Mouse (Mus musculus) gastrocnemius, postnatal 36 days (tissue): Measurements from ENCODE around the gene Cfap161. TPM values are rescaled to one million over a fixed set of nuclear protein-coding genes. Genes with fewer than 3 reads are reported as not detected.

Source experiments
- DNase-seq, 2 experiments: peaks; one replicate each; pipeline ENCODE4 v3.0.0; 2022
- intact Hi-C: fragments of 180-260 bp; cut with DNase I; formaldehyde crosslinking; loops from one replicate; pipeline ENCODE4 v1.15.1; 2025
- total RNA-seq, 2 experiments: library from RNA; stranded (reverse); gene quantifications; 2 replicates each; pipeline ENCODE4 v1.2.3; 2021

Gene Cfap161
- total RNA-seq, 2 experiments from 2014 or later = not detected

DNA sequence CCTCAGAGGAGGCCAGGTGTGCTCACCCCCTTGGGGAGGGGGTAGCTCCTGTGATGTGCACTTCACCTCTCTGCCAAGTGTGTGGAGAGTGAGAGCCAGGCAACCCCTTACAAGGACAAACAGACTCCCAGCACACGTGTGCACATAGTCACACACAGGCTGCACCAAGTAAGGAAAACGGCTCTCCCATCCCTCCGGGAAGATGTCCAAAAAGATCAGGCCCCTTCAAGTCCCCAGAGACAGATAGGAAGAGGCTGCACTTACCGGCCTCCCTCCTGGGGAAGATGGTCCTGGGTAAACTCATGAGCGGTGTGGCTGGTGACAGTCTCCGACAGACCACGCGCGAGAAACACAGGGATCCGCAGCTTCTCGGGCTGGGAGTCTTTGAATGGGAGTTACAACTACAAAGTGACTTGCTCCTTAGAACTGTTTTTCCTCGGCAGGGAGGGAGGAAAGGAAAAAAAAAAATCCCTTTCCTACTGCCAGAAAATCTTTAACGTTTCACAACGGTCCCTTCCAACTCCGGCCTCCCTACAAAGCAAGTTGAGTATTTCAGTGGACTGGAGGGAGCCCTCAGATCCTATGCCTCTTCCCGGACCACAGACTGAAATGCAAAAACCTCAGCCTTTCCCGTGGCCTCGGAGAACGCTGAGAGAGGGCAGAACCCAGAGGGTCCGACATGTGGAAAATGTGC, 49.1 kb downstream of the Cfap161 start, which contains the start of gene Il16:
TSS of gene Il16 (minus strand) at position 314 of the 694 bp plus-strand sequence.
- DNase-seq = no peak
- intact Hi-C loops = no loop called here

DNA sequence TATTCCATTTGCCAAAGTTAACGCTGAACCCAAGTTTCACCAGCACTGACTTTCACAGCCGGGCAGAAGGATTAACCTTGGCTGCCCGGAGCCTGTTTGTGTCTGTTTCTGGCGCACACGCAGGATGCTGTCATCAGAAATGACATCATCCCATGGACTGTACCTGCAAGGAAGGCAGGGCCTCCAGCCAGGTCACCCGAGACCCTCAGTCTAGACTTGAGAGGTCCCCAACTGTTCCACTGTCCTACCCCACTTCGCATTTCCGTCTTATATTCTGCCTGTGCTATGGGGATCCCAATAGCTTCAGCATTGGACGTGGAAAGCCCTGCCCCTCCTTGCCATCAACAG, 49.6 kb downstream of the Cfap161 start:
- DNase-seq = no peak
- intact Hi-C loops = no loop called here

DNA sequence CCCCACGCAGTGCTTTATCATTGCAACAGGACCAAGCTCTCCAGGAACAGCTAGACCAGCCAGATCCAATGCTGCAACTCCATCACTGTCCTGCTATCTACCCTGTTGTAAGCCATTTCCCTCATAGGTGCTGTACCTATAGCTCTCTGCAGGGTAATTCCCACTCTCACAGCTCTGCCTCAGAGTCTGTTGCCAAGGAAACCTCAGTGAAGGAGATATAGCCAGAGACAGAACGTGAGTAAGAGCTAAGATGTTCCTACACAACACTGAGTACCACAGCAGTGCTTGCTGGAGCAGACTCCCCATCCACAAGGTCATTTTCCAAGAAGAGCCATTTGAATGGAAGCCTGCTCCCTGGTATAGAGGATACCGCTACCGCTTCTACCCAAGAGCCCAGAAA, 50.4 kb downstream of the Cfap161 start:
- DNase-seq = no peak
- intact Hi-C loops = no loop called here

DNA sequence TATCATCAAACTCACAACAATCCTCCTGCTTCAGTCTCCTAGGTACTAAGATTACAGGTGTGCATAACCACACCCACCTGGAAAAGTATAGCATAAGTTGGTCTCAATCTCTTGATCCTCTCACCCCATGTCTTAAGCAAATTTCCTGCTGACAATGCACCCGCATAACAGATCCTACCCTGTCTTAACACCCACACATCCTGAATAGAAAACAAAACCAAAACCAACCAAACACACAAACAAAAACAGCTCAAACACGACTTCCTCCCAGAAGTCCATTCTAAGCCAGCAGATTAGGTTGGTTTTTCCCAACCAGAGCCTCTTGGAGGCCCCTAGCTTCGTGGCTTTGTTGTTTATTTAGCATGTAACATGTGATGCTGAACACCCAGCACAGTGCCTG, 52.0 kb downstream of the Cfap161 start:
- no peak for DNase-seq
- intact Hi-C loops = no loop called here

DNA sequence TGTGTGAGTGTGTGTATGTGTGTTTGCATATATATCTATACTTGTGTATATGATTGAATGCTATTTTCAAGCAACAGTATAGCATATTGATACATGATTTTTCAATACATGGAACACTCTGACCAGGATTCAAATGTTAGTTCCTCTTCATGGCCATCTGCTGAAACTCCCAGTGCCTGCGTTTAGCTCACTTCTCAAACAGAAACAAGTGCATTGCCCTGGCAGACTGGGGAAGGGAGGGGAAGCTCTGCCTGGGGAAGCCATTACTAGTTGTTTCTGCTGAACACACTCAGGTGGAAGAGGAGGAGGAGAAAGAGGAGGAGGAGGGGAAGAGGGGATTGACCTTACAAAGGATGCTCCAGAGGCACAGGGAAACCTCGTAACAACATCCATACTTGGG, 52.7 kb downstream of the Cfap161 start:
- DNase-seq = no peak
- intact Hi-C loops = no loop called here

DNA sequence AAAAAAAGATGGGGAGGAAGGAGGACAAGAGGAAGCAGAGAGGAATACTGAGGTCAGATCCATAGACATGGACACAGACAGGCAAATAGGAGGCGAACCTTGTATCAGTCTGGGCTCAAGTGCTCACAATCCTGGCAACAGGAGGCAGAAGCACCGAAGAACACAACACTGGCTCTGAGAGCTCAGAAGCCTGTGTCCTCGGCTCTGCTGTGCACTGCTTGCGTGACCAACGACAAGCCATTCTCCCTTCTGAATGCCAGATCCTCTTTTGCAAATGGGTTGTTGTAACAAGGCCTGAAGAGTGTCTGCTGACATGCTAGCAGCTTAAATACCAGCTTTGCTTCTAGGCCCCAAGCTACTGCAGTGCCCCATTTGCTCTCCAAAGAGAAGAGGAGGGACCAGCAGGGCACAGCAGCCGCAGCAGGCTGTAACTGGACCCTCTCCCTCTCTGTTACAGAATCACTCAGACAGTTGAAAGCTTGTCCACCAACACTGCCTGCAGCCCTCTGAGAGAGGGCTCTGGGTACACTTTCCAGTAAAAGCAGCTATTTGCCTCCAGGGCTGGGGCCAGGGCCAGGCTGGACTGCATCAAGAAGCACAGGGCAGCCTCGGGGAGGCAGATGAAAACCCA, 54.9 kb downstream of the Cfap161 start:
- intact Hi-C loops = no loop called here
- DNase-seq = no peak

DNA sequence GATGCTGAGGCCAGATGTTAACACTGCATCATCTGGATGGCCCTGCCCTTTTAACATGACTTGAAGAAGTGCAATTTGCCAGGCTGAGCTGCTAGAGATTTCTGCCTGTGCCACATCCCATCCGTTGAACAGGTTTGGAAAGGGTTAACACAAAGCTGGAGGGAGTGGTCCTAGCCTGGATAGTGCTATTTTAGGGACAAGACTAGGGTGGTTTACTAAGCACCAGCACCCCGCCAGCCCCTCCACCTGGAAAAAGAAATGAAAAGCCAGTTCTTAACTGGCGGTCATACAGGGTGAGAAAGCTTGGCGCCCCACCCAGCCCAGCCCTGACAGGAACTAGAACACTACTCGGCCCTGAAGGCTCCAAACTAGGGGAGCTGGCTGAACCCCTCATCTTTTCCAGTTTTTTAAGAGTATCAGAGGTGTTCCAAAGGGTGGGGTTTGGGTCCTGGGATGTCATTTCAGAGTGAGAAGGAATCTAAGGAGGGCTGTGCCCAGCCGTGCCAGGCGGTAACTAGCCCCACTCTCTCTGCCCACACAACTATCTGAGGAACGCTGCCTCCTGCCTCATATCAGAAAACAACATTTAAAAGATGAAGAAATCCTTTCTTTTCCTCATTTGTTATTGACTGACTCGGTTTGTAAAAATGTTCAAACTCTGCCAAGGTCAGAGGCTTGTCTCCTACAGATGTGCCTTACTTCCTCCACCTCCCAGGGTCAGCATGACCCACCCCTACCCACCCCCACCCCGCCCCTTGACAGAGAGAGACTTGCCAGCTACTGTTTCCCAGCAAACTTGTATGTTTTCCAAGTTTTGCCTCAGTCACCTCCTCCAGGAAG, 55.8 kb downstream of the Cfap161 start:
- intact Hi-C loops = no loop called here
- DNase-seq = no peak

DNA sequence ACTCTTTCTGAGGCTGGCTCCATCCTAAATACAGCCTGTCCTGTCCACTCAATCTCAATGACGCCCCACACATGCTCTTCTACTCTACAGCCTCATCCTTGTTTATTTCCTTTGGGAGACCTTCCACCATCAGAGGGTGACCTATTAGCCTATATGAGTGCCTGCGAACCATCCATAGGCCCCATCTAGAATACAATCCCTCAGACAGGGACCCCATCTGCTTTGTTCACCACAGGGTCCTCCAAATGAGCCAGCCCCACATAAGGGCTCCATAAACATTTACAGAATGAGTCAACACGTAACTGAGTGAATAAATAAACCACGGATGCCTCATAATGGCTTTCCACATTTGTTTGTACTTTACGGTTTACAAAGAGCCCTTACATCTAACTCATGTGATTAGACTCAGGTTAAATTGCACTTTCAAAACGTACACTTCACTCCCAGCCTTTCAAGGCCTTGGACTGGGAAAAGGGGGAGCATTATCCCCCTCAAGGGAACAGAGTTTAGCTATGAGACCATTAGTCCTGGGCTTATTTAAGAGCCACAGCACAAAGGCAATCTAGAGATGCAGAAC, 56.7 kb downstream of the Cfap161 start:
- intact Hi-C loops = no loop called here
- DNase-seq = no peak

DNA sequence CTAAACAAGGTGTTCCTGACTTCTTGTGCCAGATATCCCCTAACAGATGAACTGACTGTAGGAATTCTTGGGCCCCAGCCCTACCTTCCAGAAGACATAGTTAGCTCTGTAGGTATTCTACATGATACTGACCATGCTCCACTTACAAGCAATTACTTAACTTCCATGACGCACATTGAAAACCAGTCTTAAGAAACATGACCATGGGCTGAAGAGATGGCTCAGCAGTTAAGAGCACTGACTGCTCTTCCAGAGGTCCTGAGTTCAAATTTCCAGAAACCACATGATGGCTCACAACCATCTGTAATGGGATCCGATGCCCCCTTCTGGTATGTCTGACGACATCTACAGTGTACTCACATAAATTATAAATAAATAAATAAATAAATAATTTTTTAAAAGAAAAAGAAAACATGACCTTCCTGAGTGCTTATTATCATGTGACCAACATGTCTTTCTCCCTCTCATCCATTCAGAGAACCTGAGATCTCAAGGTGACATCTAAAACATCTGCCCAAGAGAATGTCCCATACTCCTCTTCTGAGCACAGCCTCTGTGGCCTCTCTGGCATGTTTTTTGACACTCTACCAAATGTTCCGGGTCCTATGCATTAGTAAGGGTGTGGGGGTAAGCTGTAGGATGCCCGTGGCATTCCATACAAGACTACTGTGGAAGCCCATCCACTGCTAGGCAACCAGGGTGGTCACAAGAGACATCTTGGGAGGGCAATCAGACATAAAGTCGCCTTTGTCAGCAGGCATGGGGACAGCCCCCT, 58.2 kb downstream of the Cfap161 start:
- intact Hi-C loops = no loop called here
- no peak for DNase-seq

DNA sequence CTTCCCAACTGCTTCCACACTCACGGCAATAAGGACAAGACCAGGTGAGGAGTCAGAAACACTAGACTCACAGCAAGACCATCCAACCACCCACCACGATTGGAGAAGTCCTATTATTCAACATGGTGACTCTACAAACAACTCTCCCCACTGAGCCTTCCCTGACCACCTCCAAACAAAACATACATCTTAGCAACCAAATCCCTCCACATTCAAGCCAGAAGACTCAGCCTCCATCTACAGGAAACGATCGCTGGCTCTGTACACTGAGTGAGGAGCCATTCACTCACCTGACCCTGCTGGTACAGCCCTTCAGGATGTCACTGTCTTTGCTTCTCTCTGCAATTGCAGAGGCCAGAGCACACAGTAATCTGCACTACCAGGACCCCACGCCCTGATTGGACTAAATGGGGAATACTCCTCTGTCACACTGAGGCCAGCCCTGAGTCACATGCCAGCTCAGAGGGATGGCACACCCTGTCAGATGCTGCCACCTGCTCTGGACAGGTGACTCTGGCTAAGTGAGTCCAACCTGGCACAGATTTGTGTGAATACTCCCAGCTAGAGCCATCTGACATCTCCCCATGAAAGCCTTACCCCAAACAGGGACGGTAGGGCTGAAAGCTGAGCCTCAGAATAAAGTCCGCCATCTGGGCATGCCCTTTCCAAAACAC, 59.4 kb downstream of the Cfap161 start:
- intact Hi-C loops = no loop called here
- DNase-seq = no peak

DNA sequence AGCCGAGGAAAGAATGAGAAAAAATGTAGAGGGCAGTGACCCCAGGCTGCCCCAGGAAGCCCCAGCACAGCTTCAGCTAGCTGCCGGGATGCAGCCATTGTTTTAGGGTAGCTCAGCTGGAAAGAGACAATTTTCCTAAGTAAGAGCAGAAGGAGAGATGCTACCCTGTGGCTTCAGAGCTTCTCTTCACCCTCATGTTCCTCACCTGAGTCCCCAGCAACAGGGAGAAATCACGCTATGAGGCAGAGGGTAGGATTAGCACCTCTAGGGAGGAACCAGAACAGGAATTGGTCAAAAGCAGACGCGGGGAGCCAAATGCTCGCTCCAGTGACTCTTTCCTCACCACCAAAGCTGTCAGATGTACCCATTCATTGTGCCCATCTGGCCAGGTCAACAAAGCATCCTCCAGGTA, 60.0 kb downstream of the Cfap161 start:
- intact Hi-C loops = no loop called here
- DNase-seq = no peak

DNA sequence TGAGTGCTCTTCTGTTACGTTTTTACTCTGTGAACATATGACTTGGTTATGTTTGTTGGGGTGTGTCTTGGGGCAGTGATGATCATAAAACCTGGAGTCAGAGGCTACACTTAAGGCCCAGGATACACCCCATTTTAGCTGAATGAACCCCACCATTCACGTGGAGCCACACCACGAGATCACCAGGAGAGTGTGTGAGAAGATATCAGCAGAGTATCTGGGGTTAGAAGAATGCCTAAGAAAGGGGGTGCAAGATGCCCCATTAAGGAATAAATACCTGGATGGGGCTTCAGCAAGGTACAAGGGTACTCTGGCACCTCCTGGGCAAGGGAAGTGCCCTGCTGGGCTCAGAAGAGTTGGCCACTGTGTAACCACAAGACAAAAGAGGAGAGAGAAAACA, 60.4 kb downstream of the Cfap161 start:
- no peak for DNase-seq
- intact Hi-C loops = no loop called here

DNA sequence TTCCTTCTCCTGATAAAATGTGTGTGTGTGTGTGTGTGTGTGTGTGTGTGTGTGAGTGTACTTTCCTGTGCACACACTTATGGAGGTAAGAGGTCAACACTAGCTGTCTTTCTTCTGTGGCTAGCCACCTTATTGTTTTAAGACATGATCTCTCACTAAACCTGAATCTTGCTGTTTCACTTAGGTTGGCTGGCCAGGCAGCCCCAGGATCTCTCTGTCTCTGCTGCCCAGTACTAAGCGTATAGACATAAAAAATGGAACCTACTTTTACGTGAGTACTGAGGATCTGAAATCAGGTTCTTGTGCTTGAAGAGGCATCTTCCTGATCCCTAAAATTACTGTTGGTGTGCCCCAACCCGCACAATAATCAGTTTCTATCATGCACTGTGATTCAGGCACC, 61.9 kb downstream of the Cfap161 start:
- intact Hi-C loops = no loop called here
- DNase-seq = no peak

DNA sequence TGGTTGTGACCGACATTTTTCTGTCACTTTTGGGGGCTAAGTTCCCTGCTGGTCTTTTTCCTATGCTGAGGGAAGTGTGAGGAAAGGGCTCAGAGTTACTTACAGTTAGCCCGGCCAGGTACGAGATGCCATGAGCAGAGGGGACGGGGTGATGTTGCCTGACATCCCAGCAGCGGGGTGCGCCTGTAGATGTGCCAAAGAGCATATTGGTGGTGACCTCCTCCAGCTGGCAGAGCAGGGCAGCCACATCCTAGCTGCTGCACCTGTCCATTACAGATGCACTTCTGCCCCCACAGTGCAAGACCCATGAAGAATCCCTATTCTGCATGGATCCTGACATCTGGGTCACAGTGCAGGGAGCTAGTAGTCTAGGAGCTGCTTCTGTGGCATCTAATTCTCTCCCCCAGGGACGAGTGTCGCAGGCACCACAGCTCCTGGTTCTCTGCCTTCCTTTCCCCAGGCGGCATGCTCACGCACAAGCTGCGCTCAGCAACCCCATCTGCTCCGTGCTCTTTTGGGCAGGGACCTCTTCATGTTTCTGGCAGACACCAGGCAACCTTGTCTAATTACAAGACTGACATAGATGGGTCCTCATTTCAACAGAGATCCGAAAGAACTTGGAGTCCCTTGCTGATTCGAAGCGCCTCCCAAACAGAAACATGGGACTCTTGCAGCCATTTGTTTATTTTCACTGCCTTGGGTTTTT, 62.6 kb downstream of the Cfap161 start:
- intact Hi-C loops = no loop called here
- no peak for DNase-seq

DNA sequence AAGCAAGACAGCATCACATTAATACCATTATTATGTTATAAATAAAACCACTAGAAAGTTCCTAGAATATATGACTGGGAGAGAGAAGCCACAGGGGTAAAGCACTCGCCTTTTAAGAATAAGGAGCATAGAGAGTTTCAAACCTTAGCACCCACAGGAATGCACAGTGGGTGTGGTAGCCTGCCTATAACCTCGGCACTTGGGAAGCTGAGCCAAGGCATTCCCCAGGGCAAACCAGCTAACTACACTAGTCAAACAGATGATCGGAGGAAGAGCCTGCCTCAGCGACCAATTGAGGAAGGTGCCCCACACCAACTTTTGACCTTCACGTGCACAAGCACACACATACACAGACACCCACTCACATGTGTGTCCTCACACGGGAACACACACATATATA, 63.4 kb downstream of the Cfap161 start:
- DNase-seq = no peak
- intact Hi-C loops = no loop called here

DNA sequence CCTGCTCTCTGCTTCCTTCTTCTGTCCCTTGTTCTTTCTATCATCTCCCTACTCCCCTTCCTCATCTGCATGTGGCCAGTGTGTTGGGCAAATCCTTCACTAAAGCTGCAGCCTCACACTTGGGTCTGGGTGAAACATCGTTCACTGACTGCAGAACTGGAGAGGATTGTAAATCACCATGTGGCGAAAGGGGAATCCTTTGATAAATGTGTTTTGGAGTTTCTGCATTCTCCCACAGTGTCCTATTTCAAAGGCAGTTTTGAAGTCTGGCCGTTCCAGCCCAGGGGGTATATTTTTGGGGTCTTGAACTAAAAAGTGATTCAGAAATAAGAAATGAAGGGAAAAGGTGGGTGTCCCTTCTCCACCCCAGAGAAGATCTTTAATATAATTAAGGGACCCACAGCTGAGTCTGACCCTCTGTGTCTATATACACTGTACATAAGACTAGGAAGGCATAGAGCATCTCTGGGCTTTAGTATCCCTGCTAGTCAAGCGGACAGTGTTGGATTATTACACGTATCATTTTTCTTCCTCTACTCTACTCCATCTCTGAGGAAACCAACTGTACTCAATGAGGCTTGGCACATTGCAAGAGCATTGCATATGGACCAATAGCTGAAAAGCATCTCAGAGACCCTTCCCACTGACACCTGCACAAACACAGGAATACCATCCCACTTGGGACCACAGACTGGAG, 67.6 kb downstream of the Cfap161 start:
- DNase-seq = no peak
- intact Hi-C loops = no loop called here

DNA sequence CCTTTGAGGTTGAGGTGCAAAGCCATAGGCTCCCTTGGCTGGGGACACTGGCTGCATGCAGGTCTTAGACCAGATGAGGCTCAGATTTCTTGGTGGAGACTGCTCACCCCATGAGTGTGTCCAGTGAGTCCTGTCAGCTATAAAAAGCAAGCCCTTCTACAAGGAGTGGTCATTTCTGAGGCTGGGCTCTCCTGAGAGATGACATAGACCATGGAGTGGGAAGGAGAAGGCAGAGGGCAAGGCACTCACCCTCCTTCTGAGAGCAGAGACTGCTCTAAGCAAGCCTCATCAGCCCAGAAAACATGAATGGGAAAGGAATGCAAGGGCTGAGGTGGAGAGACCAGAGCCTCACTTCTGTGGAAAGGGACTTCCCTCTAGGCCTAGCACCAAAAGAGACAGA, 68.9 kb downstream of the Cfap161 start:
- intact Hi-C loops = no loop called here

DNA sequence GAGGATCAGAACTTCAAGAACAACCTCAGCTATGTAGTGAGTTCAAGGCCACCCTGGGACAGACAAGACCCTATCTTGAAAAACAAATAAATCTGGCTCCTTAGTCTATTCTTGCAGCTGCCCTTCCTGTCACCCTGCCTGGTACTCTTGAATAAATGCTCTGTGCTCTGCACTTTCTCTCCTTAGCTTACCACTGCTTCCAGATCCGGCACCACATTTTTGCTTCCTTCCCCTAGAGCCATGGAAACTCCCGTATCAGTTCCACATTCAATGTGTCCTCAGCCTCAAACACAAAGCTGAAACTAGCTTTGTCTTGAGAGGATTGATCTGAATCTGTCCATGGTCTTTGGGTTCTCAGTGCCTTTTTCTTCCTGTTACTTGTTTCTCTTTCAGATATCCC, 70.1 kb downstream of the Cfap161 start:
- intact Hi-C loops = no loop called here
- DNase-seq = no peak

More for the DNA sequence above, 68.9 kb downstream of the Cfap161 start:
- no peak for DNase-seq
